Mouse (Mus musculus) embryonic fibroblast, embryonic 13.5 days (primary cell): ENCODE results near the gene Nhsl1.

Source experiments
- CTCF ChIP-seq: IDR thresholded peaks from 2 replicates; pipeline ENCODE4 v1.5.1; 2011; ENCODE audit warnings: mild to moderate bottlenecking, control low read depth, low read length, moderate library complexity, borderline replicate concordance; ENCODE audit not compliant: insufficient read depth
- POLR2A ChIP-seq: IDR thresholded peaks from 2 replicates; pipeline ENCODE4 v1.6.1; 2011; ENCODE audit warnings: low read depth, mild to moderate bottlenecking, control low read depth, low read length, moderate library complexity

GRCm38 (mm10) chr10:18445603-18446358, 127.0 kb downstream of the Nhsl1 start:
- TF ChIP-seq CTCF (no peak), POLR2A (no peak)
